Mouse (Mus musculus) urinary bladder, postnatal 4 days (tissue): ENCODE measurements around the gene Shld1.
A peak's percentile ranks its signal among the peaks of the same experiment; 100 is the strongest.

Source experiments
- DNase-seq, 2 experiments: peaks; one replicate each; pipeline ENCODE4 v3.0.0; 2021 to 2022; ENCODE audit warnings: low spot score in 2 of 2

The Shld1 gene

DNA sequence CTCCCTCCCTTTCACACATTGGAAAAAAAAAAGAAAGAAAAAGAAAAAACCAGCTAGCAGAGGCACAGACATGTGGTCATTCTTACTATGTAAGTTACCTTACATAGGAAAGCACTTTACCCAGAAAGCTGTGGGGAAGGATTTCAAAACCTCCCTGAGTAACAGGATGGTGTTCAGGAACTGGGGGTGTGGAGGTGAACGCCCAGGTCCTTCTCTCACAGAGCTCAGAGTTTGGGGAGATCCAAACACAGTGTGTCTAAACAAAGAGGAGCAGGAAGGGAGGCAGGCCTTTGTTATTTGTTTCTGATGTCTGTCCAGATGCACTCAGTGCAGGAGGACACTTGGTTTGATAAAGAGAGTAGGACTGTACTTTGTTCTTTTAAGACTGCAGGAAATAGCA lies 5.6 kb downstream of the Shld1 start:
- no peak for DNase-seq

DNA sequence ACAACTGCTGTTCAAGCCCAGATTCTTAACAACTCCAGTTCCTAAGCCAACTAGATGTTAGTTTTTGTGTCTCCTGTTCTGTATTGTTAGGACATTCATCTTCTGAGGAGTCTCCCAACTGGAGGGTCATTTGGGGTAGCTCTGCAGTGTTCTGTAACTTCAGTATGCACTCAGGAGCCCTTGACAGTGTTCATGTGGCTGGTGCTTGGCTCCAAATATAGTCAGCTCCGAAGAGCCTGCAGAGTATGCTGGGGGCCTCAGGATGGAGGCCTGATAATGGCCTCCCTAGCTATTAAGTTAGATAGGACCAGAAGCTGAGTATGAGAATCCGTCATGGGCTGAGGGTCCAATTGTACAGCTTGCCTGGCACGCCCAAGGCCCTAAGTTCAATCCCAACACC lies 7.2 kb downstream of the Shld1 start:
- DNase-seq, result no peak

DNA sequence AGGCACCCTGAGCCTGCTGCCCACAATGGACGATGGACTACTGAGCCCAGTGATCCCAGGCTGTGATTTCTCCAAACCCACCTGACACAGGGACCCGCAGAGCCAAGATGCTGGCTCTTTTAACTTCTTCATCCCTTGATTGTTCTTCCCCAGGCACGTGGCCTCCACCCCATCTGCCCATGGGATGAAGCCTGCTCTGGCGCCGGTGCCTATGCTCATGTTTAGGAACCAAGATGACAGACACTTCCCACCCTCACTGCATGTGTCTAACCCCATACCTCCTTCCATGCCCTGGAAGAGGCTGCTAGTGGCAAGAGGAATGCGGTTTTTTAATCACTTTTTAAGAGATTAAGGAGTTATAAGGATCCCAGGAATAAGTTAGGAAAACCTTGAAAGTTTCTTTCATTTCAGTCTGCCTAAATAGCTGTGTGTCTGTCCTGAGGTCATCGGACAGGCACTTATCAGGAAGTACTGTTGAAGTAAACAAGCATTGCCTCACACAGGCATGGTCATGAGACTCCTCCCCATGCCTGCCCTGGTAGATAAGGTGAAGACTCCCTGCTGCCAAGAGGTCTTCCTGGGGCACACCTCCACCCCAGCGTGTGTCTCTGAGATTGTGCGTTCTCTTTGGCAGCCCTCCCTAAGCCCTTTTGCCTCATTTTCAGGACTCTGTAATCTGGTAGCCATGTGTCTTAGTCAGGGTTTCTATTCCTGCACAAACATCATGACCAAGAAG lies 8.8 kb downstream of the Shld1 start:
- no peak for DNase-seq

DNA sequence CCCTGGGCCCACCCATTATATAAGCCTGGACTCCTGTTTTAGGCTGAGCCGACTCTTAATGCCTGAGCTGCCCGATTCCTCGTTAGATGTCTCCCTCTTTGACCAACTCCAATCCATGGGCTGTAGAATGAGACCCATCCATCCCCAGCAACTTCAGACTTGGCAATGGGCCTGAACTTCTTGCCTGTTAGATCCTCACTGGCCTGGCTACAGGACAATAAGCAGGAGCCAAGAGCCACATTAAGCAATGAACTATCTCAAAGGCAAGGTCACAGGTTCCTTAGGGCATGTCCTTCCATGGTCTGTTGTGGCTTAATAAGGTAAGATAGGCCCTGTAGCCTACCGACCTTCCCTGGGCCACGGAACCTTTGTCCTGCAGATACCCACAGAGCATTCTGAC lies 9.8 kb downstream of the Shld1 start:
- DNase-seq, result no peak

DNA sequence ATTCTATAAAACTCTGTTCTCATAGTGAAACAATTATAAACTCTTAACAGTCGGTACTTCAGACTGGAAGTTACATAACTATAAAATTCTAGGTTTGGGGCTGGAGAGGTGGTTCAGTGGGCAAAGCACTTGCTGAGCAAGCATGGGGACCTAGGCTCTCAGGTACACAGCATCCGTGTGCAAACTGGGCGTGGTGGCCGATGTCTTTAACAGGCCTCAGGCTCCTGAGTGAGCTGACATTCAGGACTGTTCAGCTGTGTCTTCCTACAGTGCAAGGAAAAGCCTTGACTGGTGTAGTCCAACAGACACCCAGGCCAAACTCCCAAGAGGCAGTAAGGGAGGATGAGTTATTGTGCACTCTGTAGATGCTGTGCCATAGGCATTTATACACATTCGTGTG lies 10.5 kb downstream of the Shld1 start:
- no peak for DNase-seq

DNA sequence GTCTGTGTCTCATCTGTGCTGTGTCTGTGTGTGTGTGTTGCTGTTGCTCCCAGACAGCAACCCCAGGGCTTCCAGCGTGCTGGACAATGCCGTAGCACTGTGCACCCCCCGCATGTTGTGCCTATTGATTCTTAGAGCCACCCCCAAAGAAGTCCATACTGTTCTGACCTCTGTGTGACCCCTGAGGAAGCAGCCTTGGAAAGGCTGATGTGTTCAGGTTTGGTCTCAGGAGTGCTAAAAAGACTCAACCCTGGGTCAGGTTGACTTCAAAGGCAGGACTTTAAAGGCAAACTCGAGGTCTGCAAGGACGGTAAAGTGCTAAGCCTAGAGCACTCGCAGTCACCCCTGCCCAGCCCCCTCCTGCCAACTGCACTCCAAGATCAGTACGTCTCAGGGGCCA lies 11.0 kb downstream of the Shld1 start:
- DNase-seq, result no peak

DNA sequence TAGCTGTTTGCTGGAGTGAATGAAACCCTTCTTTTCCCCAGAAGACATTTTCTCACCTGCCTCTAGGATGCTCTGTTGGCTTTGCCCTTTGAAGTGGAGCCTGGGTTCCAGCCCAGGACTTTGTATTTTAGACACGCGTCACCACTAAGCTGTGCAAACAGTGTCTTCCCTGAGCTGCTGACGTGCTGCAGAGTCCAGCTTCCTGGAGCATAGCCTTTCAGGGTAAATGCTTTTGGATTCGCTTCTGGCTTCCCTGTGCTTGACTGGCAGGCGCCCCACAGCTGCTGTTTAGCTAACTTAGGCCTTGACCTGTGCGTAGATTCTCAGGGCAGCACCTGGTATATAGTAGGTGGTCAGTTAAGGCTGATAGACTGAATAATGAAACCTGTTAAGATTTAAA lies 11.7 kb downstream of the Shld1 start:
- no peak for DNase-seq

DNA sequence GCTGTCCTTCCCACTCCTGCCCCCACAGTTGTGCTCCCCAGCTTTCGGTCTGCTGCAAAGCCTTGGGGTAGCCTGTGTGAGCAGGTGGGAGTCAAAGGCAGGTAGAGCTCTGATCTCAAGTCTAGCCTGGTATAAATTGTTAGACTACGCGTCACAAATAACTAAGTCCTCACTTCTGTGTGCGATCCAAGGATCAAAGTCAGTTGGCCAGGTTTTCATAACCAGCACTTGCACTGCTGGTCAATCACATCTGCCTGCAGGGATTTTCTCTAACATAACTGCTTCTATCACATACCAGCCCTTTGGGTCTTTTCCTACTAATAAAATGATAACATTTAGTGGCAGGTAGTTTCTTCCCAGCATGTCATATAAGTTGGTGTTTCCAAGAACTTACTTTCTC lies 14.2 kb downstream of the Shld1 start:
- no peak for DNase-seq

DNA sequence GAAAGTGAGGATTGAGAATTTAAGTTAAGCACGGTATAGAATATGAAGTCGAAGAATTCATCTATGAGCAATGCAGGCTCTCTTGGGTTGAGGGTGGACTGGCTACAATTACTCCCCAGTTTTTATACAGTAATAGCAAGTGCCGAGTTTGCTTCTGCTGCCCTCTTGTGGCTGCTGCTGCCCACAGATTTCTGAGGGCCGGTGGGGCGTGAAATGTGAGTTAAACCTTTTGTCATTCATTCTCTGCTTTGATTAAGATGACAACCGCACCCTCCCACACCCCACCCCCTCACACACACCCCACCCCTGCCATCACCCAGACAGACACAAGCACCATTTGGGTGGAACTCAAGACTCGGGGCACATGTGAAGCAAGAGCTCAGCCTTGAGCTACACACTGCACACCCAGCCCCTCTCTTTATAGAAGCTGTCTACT lies 14.7 kb downstream of the Shld1 start:
- peak; percentile 32 to 76 for DNase-seq

DNA sequence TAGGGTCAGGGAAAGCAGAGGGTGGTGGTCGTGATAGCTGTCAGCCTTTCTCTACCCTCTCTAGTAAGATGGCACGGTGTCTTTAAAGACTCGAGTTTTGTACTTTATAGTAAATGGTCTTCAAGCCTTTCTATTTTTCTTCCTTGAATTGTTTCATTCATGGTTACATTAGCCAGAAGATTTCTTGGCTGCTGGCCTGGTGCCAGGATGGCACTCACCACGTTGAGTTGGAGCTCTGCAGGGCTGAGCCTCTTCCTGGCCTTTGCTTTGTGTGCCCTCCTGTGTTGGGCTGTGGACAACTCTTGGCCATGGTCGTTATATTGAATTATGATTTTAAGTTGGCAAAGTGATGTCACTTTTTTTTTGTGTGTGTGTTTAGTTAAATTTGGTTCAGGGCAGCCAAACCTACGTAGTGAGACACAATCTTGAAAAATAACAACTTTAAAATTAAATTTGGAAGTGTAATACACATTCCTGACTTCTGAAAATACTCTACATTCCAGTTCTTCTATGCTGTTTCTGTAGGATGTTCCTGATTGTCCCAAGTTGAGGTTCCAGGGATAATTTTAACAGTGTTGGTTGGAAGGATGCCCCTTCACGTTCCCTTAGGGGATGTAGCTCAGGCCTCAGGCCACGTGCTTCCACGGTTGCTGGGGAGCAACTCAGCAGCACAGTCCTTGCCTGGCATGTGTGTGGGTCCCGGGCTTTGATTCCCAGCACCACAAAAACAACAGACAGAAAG lies 18.7 kb downstream of the Shld1 start:
- DNase-seq, result peak in 1 of 2 experiments; percentile 63

DNA sequence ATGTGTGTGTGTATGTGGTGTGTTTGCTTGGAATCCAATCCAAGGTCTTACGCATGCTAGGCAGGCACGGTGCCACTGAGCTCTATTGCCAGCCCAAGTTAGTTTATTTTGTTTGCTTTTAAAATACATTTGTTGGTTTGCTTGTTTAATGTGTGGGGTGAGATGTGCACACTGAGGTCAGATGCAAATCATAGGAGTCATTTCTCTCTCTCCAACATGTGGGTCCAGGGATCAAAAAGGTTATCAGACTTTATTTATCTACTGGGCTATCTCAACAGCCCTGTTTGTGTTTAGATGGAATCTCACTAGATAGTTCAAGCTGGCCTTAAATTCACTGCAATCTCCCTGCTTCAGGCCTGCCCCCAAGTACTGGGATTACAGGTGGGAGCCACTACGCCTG lies 19.6 kb downstream of the Shld1 start:
- no peak for DNase-seq

DNA sequence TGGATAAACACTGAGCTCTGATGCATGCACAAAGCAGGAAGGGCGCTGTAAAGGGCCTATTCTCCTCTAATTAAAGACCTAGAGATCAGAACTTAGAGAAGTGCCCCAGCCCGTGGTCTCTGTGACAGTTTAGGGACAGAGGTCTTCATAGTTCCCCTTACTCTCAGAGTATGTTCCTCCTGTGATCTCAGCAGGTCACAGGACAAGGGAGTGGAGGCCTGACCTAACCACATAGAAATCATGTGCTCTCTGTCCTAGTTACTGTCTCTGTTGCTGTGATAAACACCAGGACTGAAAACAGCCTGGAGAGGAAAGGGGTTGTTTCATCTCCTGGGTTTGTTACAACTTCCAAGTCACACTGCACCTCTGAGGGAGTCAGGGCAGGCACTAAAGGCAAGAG lies 23.8 kb downstream of the Shld1 start:
- DNase-seq, result no peak

DNA sequence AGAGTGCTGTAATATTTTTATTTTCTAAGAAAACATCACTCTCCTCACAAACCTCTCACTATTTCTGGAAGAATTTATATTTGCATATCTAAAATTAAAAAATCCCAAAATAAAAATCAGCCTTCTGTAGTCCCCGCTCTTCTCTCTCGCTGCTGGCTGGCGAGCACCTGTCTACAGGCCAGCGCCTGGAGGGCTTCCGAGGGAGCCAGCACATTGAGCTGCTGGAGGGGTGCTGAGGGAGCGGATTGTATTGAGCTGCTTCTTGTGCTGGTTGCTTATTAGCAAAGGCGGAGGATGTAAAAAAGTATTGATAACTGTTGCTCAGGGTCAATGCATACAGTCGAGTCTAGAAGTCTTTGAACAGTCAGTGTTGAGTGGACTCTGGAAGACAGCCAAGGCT lies 25.3 kb downstream of the Shld1 start:
- DNase-seq, result no peak

DNA sequence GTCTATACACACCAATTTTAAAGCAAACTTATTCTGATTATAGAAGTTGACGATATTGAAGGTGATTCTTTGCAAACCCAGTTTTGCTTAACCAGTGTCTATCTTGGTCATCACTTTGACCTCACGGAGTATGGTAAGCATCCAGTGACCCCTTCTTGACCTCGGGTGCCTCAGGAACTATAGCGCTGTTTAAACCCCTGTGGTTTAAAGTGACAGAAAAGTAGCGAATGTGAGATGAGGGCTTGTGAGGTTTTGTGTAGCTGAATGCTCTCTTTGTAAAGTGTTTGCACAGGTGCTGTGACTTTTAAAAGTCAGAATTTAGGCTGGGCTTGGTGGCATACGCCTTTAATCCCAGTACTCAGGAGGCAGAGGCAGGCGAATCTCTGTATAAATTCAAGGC lies 27.8 kb downstream of the Shld1 start:
- no peak for DNase-seq

DNA sequence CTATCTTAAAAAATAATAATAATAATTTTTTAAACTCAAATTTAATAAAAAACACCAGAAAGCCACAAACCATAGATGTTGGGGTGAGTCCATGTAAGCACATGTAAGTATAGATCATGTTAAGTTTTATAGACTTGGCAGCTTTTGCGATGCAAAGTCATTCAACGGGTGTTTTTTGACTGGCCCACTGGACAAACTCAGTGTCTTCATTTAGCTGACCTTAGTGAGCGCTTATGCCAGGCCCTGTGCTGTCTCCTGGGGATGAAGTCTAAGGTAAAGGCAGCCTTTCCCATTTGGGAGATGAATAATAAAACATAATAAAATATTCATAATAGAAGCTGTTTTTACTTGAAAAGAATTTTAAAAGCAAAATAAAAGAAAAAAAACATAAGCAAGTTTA lies 28.2 kb downstream of the Shld1 start:
- no peak for DNase-seq

DNA sequence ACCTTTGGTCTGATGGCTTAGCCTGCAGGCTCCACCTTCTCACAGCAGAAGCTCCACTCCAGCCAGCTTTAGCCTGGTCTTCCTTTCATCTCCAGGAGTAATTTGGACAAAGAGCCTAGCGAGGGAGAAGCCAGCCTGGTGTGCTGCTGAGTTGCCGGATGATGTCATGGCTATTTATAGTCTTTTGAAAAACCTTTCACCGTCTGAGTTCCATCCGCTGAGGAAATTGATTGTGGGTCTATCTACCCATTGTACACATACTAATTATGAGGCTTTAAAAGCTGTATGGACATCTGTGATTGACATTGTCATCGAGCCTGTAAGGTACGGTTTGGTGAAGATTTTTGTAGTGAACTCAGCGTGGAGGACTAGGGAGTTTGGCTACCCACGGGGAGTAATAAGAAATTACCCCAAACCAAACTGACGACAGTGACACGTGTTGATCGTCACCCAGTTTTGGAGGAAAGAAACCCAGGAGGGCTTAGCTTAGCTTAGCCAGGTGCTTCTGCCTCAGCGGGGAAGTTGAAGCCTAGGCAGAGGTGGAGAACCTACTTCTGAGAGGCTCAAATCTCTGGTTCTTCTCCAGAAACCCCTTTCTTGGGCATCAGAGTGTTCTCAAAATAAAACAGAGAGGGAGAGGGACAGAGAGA lies 28.8 kb downstream of the Shld1 start:
- DNase-seq, result no peak

DNA sequence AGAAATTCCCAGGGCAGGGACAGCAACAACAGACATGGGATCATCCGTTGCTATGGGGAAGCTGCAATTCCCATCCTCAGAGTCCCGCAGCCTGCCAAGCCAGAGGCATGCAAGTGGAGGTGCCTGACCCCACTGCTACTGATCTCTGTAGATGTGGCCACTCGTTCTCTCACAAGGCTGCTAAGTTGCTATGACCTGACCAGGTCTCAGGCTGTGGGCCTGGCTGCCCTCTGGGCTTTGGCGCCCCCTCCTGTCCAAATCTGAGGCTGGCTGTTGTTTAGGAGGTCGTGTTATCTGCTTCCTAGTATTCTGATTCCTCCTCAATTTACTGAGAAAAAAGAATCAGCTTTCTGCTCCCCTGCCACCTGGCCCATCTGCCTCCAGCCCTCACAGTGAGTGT lies 29.4 kb downstream of the Shld1 start:
- no peak for DNase-seq

DNA sequence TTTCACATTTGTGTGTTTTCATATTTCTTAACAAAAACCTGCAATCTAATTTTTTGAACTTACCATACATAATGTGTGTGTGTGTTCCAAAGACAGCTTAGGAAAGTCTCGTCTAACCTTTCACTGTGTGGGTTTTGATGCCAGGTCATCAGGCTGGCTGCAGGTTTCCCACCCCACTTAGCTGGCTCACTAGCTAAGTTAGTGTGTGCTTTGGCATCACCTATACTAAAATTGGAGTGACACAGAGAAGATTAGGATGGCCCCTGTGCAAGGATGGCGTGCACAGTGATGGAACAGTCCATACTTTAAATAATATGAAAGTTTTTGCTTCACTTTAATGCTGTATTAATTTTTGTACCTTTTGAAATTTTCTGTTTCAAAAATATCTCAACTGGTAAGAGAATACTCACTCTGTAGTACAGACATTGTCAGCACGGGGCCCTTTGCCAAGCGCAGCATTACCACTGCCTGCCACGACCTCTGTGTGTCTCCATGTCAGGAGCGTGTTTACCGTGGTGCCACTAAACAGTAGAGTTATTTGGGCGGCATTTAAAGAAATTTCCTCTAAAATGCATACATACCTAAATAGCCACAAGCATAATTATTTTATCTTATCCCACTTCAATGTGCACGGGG lies 30.3 kb downstream of the Shld1 start:
- DNase-seq, result no peak

DNA sequence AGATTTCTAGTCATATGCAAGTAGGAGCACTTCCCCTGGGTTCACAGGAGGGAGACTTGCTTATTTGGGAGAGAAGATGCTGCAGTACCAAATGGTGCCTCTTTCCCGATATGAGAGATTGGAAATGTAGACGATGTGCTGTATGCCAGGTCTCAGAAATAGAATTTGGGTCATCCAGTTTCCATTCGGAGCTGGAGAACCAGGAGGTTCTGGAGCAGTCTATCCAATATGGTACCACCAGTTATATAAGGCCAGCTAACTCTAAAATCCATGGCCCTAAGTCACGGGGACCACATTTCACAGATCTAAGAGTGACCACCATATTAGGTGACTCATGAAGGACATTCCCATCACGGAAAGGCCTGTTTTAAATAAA lies 30.8 kb downstream of the Shld1 start:
- no peak for DNase-seq

DNA sequence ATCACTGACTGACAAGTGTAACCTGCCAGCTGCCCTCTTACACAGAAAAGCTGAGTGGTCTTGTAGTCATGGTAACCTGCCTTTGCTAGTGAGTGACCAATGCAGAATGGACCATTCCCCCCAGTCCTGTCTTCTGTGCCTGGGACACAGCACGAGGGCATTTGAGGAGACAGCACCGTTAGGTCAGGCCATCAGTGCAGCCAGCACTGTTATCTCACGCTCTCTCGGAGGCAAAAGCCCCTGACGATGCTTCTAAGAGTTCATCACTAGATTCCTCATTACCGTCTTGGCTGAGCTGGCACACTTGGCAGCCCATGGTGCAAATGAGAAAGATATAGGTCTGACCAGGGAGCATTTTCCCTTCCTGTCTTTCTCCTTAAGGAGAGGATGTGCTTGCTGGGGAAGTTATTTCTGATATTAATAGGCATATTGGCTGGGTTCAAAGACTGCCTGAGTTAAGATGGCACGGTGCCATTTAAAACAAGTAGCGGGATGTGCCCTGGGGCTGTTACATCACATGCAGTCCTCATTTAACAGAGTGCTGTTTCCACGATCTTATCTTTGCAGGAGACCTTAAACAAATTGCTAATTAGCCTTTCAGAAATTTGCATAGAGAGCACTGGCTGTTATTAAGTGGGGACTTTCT lies 34.3 kb downstream of the Shld1 start:
- no peak for DNase-seq

DNA sequence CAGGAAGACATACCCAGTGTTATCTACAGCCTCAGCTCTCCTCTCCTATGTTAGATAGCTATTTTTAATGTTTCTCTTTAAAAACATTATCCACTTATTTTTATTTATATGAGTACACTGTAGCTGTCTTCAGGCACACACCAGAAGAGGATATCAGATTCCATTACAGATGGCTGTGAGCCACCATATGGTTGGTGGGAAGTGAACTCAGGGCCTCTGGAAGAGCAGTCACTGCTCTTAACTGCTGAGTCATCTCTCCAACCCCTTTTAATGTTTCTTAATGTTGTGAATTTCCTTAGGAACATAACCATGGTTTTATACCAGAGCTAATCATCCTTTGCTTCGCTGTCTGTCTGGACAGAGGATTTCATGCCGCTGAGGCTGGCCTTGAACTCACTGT lies 35.1 kb downstream of the Shld1 start:
- no peak for DNase-seq

DNA sequence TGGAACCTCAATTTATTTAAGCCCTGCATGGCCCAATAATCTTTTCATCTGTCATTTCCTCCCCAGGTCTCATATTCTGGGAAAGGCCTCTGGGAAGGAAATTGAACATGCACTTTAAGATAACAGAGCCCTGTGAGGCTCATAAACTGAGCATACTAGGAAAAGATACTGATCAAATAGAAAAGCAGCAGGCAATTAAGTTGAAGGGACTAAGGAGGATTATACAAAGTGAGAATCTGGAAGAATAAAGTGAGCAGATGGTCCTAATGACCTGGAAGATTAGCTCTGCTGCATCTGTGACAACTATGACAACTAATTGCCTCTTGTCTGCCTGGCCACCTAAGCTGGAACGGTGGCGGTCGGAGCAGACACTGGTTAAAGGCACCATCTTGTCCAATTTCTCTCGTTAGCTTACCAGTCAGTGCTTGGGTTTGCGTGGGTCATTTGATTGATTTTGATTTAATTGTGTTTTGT lies 37.3 kb downstream of the Shld1 start:
- DNase-seq, result no peak
